Mouse (Mus musculus) spleen, adult 2 months (tissue): ENCODE measurements around the gene Acvr2a.

Source experiments
- CTCF ChIP-seq: fragments of 200-500 bp; IDR thresholded peaks from 2 replicates; pipeline ENCODE4 v1.5.1; 2011; ENCODE audit warnings: mild to moderate bottlenecking, inconsistent platforms; ENCODE audit not compliant: insufficient read depth, insufficient read length, insufficient replicate concordance; ENCODE audit errors: extremely low read depth
- POLR2A ChIP-seq: fragments of 200-500 bp; IDR thresholded peaks from 2 replicates; pipeline ENCODE4 v1.6.1; 2011; ENCODE audit warnings: low read depth, low read length, inconsistent platforms

GRCm38 (mm10) chr2:48950316-48950880 is 136.5 kb downstream of the Acvr2a start:
- no peak for TF ChIP-seq CTCF
- TF ChIP-seq POLR2A = no peak
